Mouse (Mus musculus) common myeloid progenitor, adult 5-6 weeks (primary cell): ENCODE results near the gene Vat1. TPM values are rescaled to one million over a fixed set of nuclear protein-coding genes. Genes with fewer than 3 reads are reported as not detected.
"Not testable (repeated sequence)": the region's sequence is repeated elsewhere in the genome, so short reads cannot be mapped to it uniquely, and the experiment has no call there.

Experiments
- ATAC-seq: replicated peaks from 2 replicates; pipeline ENCODE4 v1.8.0; 2016; ENCODE audit warnings: low read depth, mild to moderate bottlenecking, moderate TSS enrichment, inconsistent platforms; ENCODE audit not compliant: poor library complexity, severe bottlenecking
- total RNA-seq: library from RNA; stranded (forward); fragments of 200-1000, 187-1606 nt; gene quantifications from 2 replicates; pipeline ENCODE4 v1.2.3, GENCODE M21; 2017

Gene Vat1
- total RNA-seq, 1 experiment from 2014 or later = 15.5 TPM

DNA sequence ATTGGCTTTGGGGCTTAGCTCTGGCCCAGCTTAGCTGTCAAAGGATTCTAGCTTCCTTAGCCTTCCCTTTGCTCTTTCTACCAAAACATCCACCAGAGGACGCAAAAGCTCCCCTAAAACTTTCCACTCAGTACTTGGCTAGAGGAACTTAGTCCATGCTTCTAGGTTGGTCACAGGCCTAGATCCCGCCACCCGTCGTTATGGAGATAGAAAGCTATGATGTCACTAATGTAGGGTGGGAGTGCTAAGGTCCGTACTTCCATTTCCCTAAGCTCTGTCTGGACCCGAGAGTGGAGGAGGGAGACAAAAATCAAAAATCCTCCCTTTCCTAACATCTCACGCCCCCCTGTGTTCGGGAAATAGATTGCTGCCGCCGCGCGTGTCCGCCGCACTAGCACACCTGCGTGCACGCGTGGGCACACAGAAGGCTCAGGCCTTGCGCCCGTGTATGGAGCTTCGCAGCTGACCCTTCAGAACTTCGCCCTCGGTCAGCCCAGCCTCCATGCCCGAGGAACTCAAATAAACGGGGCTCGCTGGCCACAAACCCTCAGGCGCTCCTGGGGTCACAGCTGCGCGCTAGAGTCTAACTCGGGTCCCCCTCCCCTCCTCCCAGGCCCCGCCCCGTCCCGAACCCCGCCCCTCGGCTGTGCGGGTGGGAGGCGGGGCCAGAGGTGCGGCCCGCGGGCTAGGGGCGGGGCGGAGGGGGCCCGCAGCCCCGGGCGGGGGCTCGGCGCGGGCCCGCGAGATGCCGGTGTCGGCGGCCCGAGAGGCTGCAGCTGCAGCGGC, 1.6 kb upstream of the Vat1 start:
- ATAC-seq = peak; percentile 40

DNA sequence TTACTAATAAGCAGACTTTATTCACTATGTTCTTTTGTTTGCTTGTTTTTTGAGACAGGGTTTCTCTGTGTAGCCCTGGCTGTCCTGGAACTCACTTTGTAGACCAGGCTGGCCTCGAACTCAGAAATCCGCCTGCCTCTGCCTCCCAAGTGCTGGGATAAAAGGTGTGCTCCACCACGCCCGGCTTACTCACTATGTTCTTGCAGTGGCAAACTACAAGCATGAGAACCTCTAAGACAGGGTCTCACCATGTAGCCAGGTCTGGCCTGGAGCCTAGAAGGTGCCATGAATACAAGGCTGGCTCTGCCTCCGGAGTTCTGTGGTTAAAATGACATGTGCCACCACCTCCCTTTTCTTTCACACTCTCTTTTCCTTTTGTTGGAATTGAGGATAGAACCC, 521 bp upstream of the Vat1 start:
- not testable (repeated sequence) for ATAC-seq

DNA sequence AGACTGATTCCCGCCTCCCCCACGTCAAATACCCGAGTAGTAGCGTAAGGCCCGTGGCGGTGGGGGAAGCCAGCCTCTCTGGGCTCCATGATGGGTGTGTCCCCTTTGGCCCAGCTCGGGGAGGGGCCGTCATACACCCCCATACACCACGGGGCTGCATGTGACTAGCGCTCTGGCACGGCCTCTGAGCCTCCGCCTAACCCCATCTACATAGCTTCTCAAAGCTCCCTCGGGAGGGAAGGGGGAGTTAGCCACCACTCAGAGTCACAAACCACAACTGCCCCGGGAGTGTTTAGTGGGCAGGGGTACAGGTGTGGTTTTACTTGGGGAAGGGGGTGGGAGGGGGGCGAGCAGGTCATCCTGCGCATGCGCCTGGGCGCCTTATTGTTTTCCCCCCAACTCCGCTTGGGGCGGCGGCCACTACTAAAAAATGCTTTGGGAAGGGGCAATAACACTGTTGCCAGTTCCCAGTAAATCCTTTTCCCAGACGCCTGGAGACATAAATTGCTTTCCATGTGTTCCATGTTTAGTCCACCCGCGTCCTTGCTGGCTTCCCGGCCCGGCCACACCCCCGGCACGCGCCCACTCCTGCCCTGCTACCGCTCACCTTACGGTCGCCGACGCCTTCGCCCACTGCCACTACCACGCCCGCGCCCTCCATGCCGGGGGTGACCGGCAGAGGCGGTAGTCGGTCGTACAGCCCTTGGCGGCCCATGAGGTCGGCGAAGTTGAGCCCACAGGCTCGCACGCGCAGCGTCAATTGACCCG, 745 bp downstream of the Vat1 start:
- peak; percentile 13; the same call in 1 of the 2 replicates for ATAC-seq

DNA sequence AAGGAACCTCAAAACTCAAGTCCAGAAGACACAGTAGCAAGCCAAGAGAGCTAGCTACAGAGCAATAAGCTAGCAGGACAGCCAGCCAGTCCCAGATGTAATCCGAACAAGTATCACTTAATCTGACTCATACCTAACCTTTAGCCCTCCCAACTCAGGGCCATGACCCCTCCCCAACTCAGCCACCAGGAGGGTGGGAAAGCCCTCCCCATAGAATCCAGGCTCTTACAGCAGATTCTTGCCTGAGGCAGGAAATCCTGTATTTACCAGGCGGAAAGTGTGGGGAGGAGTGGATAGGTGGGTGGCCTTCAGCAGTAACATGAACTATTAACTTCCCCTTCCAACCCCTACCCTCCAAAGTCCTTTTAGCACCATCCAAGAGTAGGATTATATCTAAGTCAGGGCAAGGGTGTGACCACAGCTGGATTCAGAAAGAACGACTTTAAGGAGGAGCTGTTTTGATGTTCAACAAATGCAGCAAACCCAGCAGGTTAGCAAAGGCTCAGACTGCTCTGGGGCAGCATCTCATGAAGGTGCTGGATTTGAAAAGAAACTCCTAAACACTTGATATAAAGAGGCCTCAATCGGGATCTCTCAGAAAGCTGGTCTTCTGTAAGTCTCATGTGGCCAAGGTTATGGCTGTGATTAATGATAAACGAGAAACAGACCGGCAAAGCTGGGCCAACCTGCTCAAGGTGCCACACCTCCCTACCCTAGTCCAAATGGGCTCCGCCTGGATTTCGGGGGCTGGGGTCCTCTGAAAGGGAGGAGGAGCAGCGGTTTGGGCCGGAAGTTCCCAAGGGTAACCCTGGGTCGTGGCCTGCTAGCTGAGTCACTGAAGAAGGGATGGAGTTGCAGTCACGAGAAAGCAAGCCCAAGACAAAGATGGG, 1.6 kb downstream of the Vat1 start, which contains the start of gene Rnd2:
Gene Rnd2 (plus strand): TSS at position 789 of the 890 bp plus-strand sequence.
- peak; percentile 0; the same call in 1 of the 2 replicates for ATAC-seq

DNA sequence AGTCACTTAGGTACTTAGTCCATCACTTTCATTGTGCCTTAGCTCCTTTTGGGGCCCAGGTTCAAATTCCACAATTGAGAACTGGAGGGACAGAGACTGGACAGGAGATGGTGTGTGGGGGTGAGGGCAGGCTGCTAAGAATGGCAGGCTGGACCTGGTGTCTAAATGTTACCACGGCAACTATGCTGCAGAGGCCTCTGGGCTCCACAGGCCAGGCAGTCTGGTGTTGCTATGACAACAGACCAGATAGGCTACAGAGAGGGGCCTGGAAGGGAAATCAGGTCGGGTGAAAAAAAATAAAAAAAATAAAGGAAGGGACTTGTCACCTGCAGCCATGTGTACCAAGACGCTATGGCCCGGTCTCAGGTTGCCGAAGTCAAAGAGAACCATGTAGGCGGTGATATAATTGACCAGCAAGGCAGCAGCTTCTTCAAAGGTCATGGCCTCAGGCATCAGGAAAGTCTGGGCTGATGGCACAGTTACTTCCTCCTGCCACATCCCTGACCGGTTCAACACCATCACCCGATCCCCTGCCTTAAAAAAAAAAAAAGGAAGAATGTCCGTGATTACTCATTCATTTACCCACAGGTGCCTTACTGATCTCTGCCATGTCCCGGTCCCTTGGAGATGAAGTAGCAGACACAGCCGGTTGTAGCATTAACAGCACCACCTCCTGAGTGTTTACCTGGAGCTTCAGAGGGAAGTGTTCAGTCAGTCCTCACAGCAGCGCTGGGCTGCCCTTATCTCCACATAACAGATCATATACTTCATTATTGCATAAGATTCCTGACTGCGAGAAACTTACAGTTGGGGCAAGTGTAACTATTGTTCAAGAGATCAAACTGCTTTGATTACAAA, 3.2 kb downstream of the Vat1 start:
- 0 out of 2 replicates have a peak, but pooled peaks have one; percentile 5 for ATAC-seq

DNA sequence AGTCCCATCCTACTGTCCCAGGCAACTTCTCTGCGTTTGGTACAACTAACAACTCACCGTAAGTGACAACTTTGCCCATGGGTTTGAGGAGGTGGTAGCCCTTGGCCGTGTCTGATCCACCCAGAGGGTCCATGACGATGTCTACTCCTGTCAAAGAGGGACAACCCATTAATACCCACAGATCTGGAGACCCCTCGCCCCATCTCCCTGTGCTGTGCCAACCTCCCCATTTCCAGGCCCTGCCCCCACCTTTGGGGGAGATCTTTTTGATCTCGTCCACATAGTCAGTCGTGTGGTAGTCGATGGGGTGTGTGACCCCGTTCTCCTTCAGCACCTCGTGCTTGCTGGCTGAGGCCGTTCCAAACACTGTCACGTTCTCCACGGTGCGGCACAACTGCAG, 3.9 kb downstream of the Vat1 start:
- no peak for ATAC-seq

DNA sequence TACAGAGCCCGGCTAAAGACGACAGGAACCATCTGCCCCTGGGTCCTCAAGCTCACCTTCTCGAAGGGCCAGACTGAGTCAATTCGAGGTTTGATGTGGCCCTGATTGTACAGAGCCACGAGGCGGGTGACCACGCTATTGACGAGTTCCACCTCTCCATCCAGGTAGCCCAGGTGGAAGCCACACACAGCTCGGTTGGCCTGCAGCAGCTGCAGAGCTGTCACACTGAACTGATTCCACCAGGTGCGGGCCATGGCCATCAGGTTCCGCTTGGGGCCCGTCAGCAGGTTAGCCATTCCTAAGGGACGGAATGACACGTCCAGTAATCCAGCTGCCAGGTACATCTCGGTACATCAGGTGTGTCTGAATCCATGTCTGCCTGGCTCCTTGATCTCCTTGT, 5.7 kb downstream of the Vat1 start:
- no peak for ATAC-seq

DNA sequence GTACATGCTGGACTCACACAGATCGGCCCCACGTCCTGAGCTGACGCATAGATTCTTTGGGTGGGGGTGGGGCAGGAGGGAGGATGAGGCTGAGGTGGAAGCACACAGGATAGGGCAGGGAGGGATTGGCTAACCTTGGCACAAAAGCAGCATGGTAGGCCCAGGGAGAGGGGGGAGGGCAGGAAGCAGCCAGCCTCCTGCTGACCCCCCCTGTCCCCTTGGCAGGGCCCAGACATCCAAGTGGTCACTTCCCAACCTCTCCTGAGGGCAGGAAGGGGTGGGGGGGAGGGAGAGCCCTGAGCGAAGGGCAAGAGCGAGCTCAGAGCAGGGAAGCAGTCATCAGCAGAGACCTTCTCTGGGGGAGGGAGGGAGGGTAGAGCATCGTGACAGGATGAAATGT, 6.3 kb downstream of the Vat1 start:
- no peak for ATAC-seq

DNA sequence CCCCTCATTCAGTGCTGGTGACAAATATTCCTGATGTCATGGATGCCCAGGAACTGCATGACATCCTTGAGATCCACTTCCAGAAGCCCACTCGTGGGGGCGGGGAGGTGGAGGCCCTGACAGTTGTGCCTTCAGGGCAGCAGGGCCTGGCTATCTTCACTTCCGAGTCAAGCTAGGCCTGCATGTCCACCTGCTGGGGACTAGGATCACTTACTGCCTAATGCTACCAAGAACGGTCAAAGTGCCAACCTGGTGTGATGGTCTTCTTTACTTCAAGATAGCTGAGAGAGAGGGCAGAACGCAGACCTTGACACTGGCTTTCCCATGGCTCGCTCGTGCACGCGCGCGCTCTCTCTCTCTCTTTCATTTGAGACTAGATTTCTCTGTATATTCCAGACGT, 7.8 kb downstream of the Vat1 start:
- ATAC-seq = no peak

DNA sequence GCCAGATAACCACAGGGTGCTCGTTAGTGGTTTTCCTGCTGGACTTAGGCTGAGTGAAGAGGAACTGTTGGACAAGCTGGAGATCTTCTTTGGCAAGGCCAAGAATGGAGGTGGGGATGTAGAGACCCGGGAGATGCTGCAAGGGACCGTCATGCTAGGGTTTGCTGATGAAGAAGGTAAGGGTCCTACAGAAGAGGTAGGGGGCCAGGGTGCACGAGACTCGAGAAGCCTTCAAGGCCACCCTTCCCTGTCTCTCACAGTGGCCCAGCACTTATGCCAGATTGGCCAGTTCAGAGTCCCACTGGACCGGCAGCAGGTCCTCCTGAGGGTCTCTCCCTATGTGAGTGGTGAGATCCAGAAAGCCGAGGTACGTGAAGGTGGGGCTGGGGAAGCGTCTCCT, 8.4 kb downstream of the Vat1 start:
- ATAC-seq = no peak

DNA sequence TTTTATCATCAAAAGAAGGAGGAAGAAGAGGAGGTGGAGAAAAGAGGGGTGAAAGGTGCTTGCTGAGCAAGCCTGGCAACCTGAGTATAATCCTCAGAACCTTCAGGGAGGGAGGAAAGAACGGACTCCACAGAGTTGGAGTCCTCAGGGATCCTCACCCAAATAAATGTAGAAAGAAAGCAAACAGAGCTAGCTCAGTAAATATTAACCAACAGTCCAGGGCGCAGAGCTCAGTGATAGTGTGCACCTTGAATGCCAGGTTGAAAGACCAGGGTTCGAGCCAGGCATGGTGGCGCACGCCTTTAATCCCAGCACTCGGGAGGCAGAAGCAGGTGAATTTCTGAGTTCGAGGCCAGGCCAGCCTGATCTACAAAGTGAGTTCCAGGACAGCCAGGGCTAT, 10.4 kb downstream of the Vat1 start:
- ATAC-seq = no peak

DNA sequence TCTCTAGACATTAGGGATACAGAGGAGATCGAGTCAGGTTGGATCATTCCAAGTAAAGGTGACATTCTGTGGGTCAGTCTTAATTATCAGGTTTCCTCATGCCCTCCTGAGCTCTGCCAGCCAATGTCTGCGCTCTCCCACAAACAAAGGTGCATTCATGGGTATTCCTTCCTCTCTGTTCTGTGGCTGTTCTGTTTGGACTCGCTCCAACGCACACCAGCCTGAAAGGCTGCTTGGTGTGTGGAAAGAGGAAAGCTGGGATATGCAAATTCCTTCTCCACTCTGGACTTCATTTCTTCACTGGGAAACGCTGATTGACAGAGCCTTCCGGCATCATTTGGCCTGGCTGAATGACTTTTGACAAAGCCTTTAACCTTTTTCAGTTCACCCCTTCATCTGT, 11.3 kb downstream of the Vat1 start:
- no peak for ATAC-seq

DNA sequence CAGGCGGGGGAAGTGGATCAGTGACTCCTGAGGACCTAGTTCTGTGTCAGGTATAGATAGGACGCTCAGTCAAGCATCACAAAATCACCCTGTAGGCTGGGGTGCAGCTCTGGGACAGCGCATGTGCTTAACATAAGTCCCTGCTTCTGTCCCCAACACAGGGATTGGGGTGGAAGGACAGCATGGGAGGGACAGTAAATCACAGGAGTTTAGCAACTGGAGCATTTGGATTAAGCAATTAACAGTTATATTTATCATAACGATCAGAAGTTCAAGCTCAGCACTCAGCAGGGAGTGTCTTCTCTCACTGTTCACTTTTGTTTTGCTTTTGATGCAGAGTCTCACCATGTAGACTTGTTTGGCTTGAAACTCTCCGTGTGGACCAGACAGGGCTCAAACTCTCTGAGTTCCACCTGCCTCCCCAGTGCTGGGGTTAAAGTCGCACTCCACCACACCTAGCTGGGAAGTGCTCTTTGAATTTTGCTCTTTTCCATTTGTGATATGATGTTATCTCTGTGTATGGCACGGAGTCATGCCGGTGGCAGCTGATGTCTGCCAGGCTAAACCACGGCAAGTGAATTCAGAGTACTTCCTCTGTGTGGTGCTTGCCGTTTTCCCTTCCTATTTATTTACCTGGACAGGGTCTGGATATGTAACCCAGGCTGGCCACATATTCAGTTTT, 13.8 kb downstream of the Vat1 start:
- no peak for ATAC-seq

DNA sequence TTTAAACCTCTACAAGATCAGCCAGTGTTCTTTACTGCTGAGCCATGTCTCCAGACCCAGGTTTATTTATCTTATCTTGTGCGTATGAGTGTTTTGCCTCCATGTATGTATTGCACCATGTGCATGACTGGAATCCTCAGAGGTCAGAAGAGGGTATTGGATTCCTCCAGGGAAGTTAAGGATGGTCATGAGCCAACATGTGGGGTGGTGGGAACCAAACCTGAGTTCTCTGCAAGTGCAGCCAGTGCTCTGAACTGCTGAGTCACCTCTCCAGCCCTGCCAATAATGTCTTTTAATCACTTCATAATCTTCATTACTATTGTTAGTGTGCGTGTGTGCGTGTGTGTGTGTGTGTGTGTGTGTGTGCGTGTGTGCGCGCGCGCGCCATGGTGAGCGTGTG, 14.5 kb downstream of the Vat1 start:
- no peak for ATAC-seq

DNA sequence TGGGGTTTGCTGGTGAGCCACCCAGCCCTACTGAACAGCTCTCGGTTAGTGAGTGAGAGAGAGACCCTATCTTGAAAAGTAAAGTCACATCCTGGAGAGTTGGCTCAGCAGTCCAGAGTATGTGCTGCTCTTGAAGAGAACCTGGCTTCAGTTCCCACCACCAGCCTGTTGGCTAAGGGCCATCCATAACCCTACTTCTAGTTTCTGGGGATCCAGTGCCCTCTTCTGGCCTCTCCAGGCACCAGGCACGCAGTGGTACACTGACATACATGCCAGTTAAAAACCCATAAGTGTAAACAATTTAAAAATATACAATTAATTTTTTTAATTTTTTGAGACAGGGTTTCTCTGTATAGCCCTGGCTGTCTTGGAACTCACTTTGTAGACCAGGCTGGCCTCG, 15.6 kb downstream of the Vat1 start:
- no peak for ATAC-seq

DNA sequence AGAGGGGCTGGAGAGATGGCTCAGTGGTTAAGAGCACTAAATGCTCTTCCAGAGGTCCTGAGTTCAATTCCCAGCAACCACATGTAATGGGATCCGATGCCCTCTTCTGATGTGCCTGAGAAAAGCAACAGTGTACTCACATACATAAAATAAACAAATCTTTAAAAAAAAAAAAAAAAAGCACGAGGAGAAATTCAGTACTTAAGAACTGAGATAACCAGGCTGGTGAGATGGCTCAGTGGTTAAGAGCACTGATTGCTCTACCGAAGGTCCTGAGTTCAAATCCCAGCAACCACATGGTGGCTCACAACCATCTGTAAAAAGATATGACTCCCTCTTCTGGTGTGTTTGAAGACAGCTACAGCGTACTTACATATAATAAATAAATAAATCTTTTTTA, 16.4 kb downstream of the Vat1 start:
- not testable (repeated sequence) for ATAC-seq

DNA sequence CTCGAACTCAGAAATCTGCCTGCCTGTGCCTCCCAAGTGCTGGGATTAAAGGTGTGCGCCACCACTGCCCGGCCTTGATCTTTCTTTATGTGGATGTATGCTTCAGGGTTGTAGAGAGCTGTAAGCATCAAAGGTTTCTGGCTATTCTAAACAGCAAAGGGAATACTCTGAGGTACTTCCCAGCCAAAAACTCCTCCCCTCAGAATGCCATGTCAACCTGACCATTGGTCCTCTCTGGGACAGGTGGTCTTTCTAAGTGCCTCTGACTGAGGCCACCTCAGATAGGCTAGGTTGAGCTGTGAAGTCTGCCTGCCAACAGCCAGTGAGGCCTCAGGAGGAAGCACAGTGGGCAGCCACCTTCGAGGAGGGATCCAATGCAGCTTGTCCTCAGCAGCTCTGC, 17.1 kb downstream of the Vat1 start:
- ATAC-seq = no peak

DNA sequence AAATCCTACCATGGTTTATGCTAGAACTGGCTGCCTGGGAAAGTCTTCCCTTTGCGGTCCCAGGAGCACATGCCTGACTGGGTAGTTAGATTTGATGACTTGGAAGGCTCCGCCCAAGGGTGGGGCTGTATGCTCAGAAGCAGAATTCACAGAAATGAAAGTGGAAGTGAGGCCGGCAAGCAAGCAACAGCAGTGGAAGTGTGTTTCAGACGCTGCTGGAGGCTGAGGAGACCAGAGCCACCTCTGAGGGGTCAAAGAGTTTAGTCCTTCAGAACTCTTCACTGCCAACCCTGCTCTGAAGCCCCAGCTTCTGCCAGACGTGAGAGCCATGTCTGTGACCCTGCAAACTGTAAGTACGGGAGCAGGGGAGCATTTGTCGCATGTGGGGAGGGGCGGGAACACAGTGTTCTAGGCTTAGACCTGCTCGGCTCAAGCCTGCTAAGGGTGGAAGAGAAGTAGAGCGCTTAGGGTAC, 17.7 kb downstream of the Vat1 start, which contains the start of gene Ifi35:
Gene Ifi35 (plus strand): TSS at position 134 of the 473 bp plus-strand sequence.
- peak; percentile 91 for ATAC-seq

DNA sequence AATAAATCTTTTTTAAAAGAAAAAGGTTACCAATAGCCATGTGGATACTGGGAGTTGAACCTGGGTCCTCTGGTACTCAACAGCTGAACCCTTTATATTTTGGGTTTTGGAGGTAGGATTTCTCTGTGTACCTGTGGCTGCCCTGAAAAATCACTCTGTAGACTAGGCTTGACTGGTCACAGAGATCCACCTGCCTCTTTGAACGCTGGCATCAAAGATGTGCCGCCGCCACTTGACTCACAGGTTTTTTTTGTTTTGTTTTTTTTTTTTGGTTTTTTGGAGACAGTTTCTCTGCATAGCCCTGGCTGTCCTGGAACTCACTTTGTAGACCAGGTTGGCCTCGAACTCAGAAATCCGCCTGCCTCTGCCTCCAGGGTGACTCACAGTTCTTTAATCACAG, 18.2 kb downstream of the Vat1 start:
- no peak for ATAC-seq
